Mouse (Mus musculus) cerebellum, adult 2 months (tissue): ENCODE measurements around the gene Fam19a5.

Experiments
- CTCF ChIP-seq: fragments of 200-500 bp; IDR thresholded peaks from 2 replicates; pipeline ENCODE4 v1.5.1; 2011; ENCODE audit warnings: low read depth, mild to moderate bottlenecking, control low read depth, low read length, moderate library complexity, borderline replicate concordance; ENCODE audit not compliant: insufficient read depth
- POLR2A ChIP-seq: fragments of 200-500 bp; IDR thresholded peaks from 2 replicates; pipeline ENCODE4 v1.6.1; 2011; ENCODE audit warnings: low read length, control low read depth, borderline replicate concordance; ENCODE audit not compliant: insufficient read depth

- TF ChIP-seq POLR2A (no peak), CTCF (no peak)
These were observed 115.6 kb downstream of the Fam19a5 start for GRCm38 (mm10) chr15:87659729-87660128.
